Mouse (Mus musculus): ENCODE measurements around the gene Trim2. TPM values are rescaled to one million over a fixed set of nuclear protein-coding genes. Genes with fewer than 3 reads are reported as not detected.
A peak's percentile ranks its signal among the peaks of the same experiment; 100 is the strongest.

Gene Trim2
- 0.53 and 2.4 TPM in 2 replicates for polyA plus RNA-seq (2012; rRNA removed)

DNA sequence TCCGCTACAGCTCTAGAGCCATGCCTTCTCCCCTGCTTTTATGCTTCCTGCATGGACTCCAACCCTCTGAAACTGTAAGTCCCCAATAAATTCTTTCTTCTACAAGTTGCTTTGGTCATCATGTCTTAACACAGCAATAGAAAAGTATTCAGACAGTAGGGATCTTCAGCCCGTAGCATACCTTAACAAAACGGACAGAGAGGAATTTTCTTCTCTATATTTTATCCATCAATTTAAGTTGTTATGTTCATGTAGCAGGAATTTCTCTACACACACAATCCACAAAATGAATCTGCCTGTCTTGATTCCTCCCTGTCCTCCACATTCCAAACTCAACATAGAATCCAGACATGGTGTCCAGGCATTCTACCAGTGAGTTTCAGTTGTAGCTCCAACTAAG lies at the start of gene Trim2:
Trim2 (minus strand) TSS at position 101 of the 400 bp plus-strand sequence.
- no peak for TF ChIP-seq POLR2A (IDR thresholded peaks at IDR 0.05; ENCODE audit: control insufficient read depth, low read depth, low read length)
- TF ChIP-seq CTCF (IDR thresholded peaks at IDR 0.05; ENCODE audit: control insufficient read depth, insufficient read depth, insufficient replicate concordance, low read depth, low read length): no peak
- H3K36me3 ChIP-seq (ENCODE audit: control insufficient read depth, insufficient read depth, low read length): no peaks in the 10 kb centered on the region
- H3K4me1 ChIP-seq (ENCODE audit: control insufficient read depth, insufficient read depth, low read length): peaks cover 13% of the 10 kb centered on the region
- H3K27ac ChIP-seq (ENCODE audit: control insufficient read depth, insufficient read depth, low read depth, low read length): no peak within 1 kb of the TSS
- no peak within 1 kb of the TSS for H3K4me3 ChIP-seq (ENCODE audit: control insufficient read depth, low read depth, low read length)
- no peaks in the 10 kb centered on the region for H3K27me3 ChIP-seq (ENCODE audit: control insufficient read depth, insufficient read depth, low read length)

DNA sequence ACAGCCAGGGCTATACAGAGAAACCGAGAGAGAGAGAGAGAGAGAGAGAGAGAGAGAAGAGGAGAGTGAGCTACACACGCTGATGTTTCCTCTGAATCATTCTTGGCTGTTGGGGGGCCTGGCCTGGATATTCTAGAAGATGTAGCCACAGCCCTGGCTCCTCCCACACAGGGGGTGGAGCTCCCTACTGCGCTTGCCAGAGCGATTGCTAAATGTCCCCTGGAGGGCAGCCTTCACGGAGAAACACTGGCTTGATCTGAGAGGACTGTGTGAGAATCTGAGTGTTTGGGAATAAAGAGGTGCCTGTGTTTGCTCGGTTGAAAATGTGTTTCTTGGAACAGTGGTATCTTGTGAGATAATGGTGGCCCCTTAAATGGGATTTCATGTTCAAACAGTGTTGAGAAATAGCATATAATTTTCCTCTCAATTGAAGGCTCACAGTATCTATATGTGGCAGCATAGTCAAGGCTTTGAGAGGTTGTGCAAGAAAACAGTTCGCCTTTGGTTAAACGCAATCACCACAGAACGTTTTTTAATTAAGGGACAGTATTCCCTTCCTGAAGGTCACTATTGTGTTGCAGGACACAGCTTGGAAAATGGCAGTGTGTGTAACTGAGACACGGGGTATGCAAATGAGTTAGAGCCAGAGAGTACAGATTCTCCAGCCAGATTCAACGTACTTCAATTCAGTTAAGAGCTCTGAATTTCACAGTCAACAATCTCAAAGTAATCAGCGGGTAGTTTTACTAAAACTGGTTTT lies 49.4 kb upstream of the Trim2 start:
- H3K36me3 ChIP-seq (ENCODE audit: control insufficient read depth, insufficient read depth, low read length): no peaks in the 10 kb centered on the region
- H3K4me1 ChIP-seq (ENCODE audit: control insufficient read depth, insufficient read depth, low read length): no peaks in the 10 kb centered on the region
- no peak overlapping the region for H3K4me3 ChIP-seq (ENCODE audit: control insufficient read depth, low read depth, low read length)
- H3K27ac ChIP-seq (ENCODE audit: control insufficient read depth, insufficient read depth, low read depth, low read length): no peak overlapping the region
- H3K27me3 ChIP-seq (ENCODE audit: control insufficient read depth, insufficient read depth, low read length): no peaks in the 10 kb centered on the region
- TF ChIP-seq CTCF (IDR thresholded peaks at IDR 0.05; ENCODE audit: control insufficient read depth, insufficient read depth, insufficient replicate concordance, low read depth, low read length) (no peak), POLR2A (IDR thresholded peaks at IDR 0.05; ENCODE audit: control insufficient read depth, low read depth, low read length) (no peak)

DNA sequence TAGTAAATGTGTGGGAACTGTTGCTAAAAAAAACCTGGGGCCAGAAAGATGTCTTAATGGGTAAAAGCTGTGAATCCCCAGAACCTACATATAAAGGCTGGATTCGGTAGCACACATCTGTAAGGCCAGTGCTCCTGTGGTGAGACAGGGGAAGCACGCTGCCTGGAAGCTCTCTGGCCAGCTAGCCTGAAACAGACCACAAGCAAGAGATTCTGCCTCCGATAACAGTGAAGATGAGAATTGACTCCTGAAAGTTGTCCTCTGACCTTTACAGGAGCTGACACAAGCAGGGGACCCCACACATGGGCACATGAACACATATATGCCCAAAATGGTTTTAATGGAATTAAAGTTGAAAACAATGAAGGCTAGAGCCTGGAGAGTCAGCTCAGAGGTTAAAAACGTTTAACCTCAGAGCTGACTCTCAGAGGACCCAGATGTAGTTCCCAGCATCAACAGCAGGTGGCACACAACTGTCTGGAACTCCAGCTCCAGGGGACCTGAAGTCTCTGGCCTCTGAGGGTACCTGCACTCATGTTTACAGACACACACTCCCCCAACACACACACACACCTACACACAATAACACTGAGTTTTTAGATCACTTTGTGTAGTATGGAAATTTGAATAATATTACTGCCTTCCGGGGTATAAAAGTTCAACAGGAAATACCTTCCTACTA lies 45.8 kb upstream of the Trim2 start:
- TF ChIP-seq POLR2A (IDR thresholded peaks at IDR 0.05; ENCODE audit: control insufficient read depth, low read depth, low read length): no peak
- TF ChIP-seq CTCF (IDR thresholded peaks at IDR 0.05; ENCODE audit: control insufficient read depth, insufficient read depth, insufficient replicate concordance, low read depth, low read length): peak; percentile 73; the same call in 1 of the 2 replicates
- Histone ChIP-seq H3K27me3 (ENCODE audit: control insufficient read depth, insufficient read depth, low read length) (no peaks in the 10 kb centered on the region), H3K4me3 (ENCODE audit: control insufficient read depth, low read depth, low read length) (no peak overlapping the region), H3K4me1 (ENCODE audit: control insufficient read depth, insufficient read depth, low read length) (no peaks in the 10 kb centered on the region), H3K36me3 (ENCODE audit: control insufficient read depth, insufficient read depth, low read length) (no peaks in the 10 kb centered on the region), H3K27ac (ENCODE audit: control insufficient read depth, insufficient read depth, low read depth, low read length) (no peak overlapping the region)

DNA sequence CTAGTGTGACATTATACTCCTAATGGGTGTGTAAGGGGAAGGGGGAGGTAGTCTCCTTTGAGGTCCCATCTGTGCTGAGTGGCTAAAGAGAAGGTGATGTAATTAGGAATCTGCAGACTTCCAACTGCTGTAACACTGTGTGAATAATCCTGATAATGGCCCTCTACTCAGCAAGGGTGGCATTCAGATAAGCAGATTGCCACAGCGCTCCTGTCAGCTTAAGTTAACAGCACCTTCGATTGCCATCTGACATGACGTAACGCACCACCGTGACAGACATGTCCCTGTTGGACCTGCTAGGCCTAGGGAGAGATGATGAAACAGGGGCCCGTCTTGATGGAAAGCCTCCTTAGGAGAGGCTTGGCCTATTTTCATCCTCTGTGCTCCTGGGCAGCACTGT lies 43.6 kb upstream of the Trim2 start:
- H3K4me3 ChIP-seq (ENCODE audit: control insufficient read depth, low read depth, low read length): no peak overlapping the region
- H3K27me3 ChIP-seq (ENCODE audit: control insufficient read depth, insufficient read depth, low read length): no peaks in the 10 kb centered on the region
- TF ChIP-seq POLR2A (IDR thresholded peaks at IDR 0.05; ENCODE audit: control insufficient read depth, low read depth, low read length): no peak
- no peak for TF ChIP-seq CTCF (IDR thresholded peaks at IDR 0.05; ENCODE audit: control insufficient read depth, insufficient read depth, insufficient replicate concordance, low read depth, low read length)
- no peaks in the 10 kb centered on the region for H3K4me1 ChIP-seq (ENCODE audit: control insufficient read depth, insufficient read depth, low read length)
- no peak overlapping the region for H3K27ac ChIP-seq (ENCODE audit: control insufficient read depth, insufficient read depth, low read depth, low read length)
- H3K36me3 ChIP-seq (ENCODE audit: control insufficient read depth, insufficient read depth, low read length): no peaks in the 10 kb centered on the region

DNA sequence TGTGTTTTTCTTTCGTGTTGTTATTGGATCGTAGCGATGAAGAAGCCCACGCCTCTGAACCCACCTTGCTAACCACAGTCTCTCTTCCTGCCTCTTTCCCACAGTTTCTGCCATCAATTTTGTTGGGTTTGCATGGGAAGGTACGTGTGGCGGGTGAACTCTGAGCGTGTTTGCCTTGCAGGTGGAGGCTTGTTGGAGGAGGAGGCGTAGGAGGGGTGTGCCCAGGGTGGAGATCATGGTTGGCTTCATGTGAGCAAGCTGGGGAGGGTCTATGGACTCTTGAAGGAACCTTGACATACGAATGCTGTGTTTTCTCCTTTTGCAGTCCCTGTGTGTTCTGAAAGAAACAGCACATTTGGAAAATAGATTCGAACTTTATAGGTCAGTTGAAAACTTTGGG lies 43.1 kb upstream of the Trim2 start:
- TF ChIP-seq POLR2A (IDR thresholded peaks at IDR 0.05; ENCODE audit: control insufficient read depth, low read depth, low read length) (no peak), CTCF (IDR thresholded peaks at IDR 0.05; ENCODE audit: control insufficient read depth, insufficient read depth, insufficient replicate concordance, low read depth, low read length) (no peak)
- H3K4me3 ChIP-seq (ENCODE audit: control insufficient read depth, low read depth, low read length): no peak overlapping the region
- no peak overlapping the region for H3K27ac ChIP-seq (ENCODE audit: control insufficient read depth, insufficient read depth, low read depth, low read length)
- no peaks in the 10 kb centered on the region for H3K27me3 ChIP-seq (ENCODE audit: control insufficient read depth, insufficient read depth, low read length)
- H3K4me1 ChIP-seq (ENCODE audit: control insufficient read depth, insufficient read depth, low read length): no peaks in the 10 kb centered on the region
- H3K36me3 ChIP-seq (ENCODE audit: control insufficient read depth, insufficient read depth, low read length): no peaks in the 10 kb centered on the region

DNA sequence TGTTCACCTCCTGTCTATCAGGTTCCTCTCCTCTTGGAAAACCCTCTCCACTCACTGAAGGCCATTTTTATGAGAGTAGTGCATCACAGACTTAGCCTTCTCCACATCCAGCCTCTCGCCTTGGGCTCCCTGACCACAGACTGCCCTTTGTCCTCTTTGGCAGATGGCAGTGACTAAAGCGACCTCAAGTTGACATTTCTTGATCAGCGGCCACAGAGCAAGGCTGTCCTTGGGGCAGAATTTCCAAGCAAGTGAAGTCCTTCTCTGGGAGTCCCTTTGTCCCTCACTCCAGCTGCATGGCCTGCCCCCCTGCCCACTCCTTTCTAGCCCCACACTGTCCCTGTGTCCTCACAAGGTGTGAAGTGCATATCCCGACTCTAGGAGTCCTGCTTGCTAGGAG lies 40.7 kb upstream of the Trim2 start:
- no peak overlapping the region for H3K27ac ChIP-seq (ENCODE audit: control insufficient read depth, insufficient read depth, low read depth, low read length)

DNA sequence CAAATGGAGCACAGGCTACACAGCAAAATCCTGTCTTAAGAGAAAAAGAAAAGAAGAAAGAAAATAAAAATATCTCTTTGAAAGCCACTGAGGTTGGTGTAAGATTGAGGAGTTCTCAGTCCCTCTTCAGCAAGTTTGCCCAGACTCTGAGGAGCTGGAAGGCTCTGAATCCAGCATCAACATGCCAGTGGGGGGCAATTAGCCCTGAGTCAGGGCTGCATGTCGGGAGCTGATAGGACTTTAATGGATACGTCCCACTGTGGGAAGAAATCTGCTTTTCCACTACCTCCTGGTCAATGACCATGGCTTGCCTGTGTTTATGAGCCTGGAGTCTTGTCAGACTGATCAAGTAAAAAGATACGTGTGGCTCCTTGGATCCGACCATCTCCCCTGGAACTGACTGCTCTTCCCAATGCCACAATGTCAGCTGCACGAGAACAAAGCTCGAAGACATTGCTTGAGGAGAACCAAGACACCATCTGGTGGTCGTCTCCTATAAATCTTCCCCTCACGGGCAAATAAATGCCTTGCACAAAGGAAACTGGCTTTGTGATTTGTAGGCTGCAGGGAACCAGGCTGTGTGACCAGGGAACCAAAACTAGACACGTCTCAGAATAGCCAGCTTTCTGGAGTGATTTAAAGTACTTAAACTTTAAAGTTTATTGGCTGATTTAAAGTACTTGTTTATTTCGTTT lies 39.9 kb upstream of the Trim2 start:
- no peak overlapping the region for H3K4me3 ChIP-seq (ENCODE audit: control insufficient read depth, low read depth, low read length)
- no peak overlapping the region for H3K27ac ChIP-seq (ENCODE audit: control insufficient read depth, insufficient read depth, low read depth, low read length)
- no peaks in the 10 kb centered on the region for H3K4me1 ChIP-seq (ENCODE audit: control insufficient read depth, insufficient read depth, low read length)
- H3K27me3 ChIP-seq (ENCODE audit: control insufficient read depth, insufficient read depth, low read length): no peaks in the 10 kb centered on the region
- no peak for TF ChIP-seq CTCF (IDR thresholded peaks at IDR 0.05; ENCODE audit: control insufficient read depth, insufficient read depth, insufficient replicate concordance, low read depth, low read length)
- TF ChIP-seq POLR2A (IDR thresholded peaks at IDR 0.05; ENCODE audit: control insufficient read depth, low read depth, low read length): no peak
- no peaks in the 10 kb centered on the region for H3K36me3 ChIP-seq (ENCODE audit: control insufficient read depth, insufficient read depth, low read length)

More for the DNA sequence above, 40.7 kb upstream of the Trim2 start:
- no peak for TF ChIP-seq POLR2A (IDR thresholded peaks at IDR 0.05; ENCODE audit: control insufficient read depth, low read depth, low read length)
- H3K36me3 ChIP-seq (ENCODE audit: control insufficient read depth, insufficient read depth, low read length): no peaks in the 10 kb centered on the region
- H3K4me1 ChIP-seq (ENCODE audit: control insufficient read depth, insufficient read depth, low read length): no peaks in the 10 kb centered on the region
- H3K4me3 ChIP-seq (ENCODE audit: control insufficient read depth, low read depth, low read length): no peak overlapping the region
- H3K27me3 ChIP-seq (ENCODE audit: control insufficient read depth, insufficient read depth, low read length): no peaks in the 10 kb centered on the region

Data from testis, adult 2 months (tissue).